Mouse (Mus musculus) telencephalon, adult 2 months (tissue): ENCODE data around the gene Calcb.
"Not testable (repeated sequence)": the region's sequence is repeated elsewhere in the genome, so short reads cannot be mapped to it uniquely, and the experiment has no call there.

Experiments used
- DNase-seq: peaks from one replicate; pipeline ENCODE4 v3.0.0-alpha.2; 2011; ENCODE audit warnings: low read depth, low spot score

The Calcb gene

DNA sequence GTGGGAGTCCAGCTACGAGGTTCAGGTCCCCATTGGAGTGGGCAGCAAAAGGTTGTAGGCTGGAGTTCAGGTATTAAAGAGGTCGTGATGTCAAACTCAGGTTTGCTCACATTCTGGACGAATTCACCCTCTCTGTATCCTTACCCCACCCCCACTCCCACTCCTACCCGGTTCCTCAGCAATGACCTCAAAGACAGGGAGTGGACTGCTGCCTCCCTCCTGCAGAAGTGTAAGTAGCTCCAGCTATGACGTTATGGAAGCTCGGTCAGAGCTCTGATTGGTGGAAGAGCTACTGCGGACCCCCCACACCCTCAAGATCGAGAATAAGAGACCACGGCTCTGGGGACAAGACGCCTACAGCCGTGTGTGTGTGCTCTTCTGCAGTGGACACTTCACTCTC is at the start of gene Calcb:
Gene Calcb (plus strand): TSS at position 344 of the 400 bp plus-strand sequence.
- no peak for DNase-seq

DNA sequence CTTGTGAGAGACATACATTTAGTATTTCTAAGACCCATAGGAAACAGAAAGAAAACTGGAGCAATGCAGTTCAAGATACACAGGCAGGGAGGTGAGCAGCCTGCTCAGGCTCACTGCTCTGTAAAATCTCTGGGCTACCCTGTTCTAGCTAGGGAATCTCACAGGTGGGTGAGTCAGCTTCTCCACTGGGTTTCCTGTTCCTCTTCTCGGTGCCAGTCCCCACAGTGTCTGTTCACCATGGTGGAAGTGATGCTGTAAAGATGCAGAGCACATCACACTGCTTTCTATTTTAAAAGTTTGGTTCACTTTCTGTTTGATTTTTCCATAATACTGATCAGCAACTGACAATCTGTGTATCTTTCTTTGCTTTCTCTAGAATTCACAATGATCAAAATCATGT is 47.0 kb upstream of the Calcb start:
- DNase-seq = no peak

DNA sequence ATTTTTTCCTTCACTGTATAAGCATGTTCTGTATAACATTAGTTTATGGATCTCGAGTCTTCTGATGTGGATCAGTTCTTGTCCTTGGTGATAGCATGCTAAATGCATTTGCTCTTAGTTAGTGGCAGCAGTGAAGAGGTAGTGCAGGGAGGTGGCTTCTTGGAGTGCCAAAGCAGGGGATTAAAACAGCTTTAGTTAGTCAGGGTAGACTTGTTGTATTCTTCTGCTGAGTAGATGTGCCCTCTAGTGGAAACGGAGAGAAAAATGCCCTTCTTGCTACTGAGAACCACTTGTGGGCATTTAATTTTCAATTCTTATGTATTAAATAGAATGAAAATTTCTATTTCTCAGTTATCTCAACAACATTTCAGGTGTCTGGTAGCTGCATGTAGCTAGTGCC is 45.7 kb upstream of the Calcb start:
- DNase-seq = peak; percentile 31

DNA sequence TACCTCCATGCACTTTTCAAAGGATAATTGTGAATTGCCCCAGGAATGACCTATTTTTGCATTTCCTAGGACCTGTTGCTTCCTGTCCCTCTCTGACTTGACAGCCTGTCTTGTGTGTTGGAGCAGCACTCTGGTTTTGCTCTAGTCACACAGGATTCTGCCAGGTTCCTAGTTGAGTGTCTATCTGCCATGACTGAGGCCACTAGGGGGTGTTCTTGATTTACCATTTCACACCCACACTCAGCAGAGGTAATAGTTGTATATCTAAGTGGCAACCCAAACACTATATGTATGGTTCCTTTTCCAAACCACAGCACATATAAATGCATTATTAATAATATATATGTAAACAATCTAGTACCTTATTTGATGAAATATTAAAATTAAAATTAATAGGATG is 26.1 kb upstream of the Calcb start:
- DNase-seq = no peak

DNA sequence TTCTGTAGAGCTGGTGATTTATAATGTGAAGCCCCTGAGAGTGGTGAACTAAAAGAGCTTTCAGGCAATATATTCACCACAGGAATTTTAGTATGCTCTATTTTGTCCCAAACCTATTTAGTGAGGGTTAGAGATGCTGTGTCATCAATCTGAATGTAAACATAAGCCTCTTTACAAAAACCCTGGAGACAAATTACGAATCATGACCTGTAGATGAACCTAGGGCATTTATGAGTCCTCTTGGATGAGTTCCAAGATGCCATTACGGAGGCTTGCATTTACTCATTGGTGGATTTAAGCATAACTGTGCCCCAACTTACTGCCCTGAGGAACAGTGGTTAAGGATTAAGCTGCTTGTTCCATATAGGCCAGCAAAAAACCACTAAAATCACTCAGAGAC is 17.6 kb upstream of the Calcb start:
- no peak for DNase-seq

DNA sequence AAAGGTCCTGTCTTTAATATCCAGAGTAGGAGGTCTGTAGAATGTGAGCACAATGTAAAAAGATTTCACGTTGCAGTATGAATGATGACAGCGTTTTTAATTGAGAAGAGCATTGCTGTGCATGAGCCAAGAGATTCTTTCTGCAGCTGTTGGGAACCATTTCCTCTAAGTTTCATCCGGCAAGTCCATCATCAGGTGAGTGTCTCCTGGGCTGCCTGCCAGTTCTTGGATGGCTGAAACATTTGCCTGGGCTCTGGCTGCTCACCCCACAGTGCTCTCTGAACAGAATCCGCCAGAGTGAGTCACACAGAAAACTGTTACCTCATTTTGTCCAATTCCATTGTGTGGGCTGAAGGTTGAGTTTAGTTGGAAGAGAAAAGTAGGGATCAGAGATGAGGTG is 11.7 kb upstream of the Calcb start:
- peak; percentile 3 for DNase-seq

DNA sequence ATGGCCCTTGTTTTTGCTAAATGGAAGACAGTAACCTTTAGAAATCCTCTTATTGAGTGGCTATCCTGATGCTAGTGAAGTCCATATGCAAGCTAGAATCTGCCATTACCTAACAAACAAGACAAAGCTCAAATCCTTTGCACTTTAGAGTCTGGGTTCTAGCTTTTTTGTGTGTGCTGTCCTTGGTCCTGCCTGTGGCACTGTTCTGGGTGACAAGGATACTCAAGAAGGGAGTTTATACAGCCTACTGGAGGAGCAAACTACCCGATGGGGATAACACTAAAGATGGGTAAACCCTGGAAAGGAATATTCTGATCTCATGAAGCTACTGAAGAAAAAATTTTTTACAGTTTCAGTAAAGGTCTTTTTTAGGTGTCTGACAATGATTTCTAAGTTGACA is 11.0 kb upstream of the Calcb start:
- no peak for DNase-seq

DNA sequence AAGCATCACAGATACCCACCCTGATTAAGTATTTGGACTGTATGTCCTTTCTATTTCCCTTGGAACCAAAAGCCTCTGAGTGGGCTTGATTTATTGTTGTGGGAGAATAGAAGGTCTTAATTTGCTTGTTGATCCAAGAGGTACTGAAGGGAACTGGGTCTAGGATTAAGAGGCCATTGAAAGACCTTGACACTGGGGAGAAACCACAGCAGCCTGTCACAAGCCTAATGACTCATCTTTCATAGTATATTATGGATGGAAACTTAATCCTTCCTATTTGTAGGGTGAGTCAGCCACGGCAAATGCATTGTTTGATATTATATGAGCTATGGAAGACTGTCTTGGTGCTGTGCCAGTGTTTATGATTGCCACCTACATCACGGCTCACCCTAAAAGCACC is 8.0 kb upstream of the Calcb start:
- DNase-seq = no peak

DNA sequence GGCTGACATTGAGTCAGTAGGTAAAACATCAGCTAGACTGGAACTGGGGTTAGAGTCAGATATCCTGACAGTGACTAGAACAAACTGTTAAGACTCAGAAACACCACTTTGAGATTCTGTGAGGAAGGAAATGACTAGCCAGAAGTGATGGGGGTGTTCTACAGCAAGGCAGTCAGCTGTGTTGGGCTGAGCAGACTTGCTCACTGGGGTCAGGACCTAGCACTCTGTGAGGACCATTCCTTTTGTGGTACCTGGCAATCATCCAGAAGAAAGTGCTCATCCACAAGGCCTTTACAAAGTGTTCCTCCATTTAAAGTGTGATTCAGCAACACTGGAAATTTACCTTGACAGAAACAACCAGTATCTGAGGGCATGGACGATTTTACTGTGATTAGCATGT is 5.9 kb upstream of the Calcb start:
- no peak for DNase-seq

DNA sequence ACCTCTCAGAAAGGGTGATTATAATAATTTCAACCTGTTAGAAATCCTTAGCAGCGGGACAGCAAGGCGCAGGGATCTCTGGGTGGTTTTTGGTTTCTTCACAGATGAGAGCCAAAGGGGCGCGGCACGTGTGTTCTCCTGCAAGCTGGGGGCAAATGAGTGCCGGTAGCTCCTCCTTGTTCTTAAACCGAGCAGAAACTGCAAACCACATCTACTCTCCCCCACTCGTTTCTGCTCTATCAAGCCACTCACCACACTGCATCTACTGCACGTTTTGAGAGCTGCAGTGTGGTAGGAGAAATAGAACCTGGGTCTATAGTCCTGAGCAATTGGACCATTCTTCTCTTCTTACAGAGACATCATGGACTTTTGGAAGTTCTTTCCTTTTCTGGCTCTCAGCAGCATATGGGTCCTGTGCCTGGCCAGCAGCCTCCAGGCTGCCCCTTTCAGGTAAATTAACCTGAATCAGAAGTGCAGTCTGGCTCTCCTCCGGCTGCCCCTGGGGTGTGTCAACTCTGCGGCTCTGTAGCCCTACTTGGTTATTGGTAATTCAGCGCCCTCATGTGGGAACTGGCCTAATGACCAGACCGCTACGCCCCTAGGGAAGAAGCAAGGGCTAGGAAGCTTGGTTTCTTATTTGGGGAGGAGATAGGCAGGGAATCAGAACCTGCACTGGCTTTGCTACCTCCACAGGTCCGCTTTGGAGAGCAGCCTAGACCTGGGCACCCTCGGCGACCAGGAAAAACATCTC is 1.1 kb downstream of the Calcb start:
- no peak for DNase-seq

DNA sequence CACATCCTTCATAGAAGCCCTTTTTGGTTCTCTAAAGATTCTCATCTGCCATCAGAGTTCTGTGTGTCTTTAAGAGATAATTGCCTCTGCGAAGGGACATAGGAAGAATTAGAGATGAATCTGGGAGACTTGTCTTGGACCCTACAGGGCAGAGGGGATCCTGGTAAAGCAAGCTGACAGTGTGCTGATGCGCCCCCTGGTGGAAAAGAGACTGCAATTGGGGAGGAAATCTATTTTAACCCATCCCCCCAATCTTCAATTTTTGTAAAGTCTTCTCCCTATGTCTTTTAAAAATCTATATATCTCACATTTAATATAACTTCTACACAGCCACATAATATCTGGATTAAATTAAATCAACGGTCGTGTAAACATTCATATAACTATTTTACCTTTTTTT is 11.3 kb downstream of the Calcb start:
- DNase-seq = not testable (repeated sequence)

DNA sequence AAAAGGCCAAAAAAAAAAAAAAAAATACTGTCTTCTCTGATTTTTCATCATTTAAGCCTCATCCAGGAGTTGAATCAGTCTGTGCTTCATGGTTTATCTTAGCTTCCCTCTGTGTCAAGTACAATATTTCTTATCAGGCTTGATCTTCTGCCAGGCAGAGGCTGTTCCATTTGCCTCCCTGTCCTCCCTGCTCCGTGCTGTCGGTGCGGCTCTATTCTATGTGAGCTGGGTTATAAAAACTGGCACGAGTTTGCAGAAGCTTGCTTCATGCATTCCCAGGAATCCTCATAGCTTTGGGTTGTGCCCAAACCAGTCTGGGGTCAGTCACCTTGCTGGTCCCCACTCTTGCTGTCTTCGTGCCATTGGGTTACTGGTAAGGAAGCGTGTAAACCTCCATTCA is 12.7 kb downstream of the Calcb start:
- DNase-seq = no peak

DNA sequence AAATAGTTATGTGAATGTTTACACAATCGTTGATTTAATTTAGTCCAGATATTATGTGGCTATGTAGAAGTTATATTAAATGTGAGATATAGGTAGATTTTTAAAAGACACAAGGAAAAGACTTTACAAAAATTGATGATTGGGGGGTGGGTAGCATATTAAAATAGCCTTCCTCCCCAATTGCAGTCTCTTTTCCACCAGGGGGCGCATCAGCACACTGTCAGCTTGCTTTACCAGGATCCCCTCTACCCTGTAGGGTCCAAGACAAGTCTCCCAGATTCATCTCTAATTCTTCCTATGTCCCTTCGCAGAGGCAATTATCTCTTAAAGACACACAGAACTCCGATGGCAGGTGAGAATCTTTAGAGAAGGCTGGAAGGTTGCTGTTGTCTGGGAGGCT is 13.3 kb downstream of the Calcb start:
- not testable (repeated sequence) for DNase-seq

DNA sequence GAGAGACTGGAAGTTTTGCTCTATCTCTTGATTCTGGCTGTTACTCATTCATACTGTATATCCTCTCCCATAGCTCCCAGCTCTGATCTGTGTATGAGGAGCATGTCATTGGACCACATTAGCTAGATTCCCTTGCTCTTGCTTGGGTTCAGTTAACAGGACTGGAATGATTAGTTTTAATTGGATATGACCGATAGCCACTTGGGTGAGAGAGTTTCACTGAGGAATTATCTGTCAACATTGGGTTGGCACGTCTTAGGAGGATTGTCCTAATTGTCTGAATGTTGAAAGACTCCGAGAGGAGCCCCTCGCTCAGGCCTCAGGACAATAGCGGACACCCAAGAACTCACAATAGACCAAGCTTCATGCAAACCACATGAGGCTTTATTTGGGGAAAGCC is 17.8 kb downstream of the Calcb start:
- DNase-seq = no peak

DNA sequence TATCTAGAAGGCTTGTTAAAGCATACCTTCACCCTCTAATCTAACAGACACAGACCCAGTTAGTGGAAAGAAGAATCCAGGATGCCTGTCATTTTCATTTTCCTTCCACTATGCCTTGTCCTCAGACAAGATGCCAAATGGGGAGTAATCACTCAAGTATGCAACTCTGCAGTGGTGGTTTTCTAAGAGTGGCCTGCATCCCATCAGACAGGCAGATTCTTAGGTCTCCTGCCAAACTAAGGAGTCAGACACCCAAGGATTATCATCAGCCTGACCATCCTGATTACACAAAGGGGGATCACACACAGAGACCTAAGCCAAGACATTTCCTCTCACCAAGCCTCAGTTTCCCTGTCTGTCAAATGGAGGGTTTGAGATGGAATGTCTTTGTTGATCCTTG is 19.7 kb downstream of the Calcb start:
- no peak for DNase-seq

DNA sequence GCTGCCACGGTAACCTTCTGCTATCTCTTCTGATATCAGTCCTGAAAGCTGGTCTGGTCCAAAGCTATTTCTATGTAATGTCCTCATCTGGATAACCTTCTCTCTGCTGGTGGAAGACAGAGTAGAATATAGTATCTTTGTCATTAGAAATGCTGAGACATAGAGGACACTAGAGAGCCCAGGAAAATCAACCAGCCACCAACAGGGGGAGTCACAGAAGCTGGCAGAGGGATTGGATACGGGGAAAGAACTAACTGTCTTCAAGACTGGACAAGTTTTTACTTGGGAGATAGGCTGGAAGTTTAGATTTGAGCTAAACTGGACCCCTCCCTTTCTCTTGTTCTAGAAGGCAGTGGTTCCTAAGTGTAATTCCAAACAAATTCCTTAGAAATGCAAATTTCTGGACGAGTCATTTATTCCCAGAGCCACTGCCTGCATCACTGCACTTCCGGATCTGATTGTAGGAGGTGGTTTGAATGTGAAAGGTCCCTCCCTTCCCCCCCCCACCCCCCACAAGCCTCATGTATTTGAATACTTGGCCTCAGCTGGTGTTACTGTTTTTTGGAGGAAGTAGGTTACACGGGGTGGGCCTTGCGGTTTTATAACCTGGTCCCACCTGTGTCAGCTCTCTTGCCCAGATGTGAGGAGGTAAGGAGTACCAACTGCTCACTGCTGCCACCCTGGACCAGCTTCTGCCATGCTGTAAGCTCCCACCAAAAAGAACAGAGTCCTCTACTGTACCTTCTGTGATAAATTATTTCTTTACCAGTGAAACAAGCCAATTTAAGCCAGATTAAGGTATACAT is 22.1 kb downstream of the Calcb start:
- no peak for DNase-seq

DNA sequence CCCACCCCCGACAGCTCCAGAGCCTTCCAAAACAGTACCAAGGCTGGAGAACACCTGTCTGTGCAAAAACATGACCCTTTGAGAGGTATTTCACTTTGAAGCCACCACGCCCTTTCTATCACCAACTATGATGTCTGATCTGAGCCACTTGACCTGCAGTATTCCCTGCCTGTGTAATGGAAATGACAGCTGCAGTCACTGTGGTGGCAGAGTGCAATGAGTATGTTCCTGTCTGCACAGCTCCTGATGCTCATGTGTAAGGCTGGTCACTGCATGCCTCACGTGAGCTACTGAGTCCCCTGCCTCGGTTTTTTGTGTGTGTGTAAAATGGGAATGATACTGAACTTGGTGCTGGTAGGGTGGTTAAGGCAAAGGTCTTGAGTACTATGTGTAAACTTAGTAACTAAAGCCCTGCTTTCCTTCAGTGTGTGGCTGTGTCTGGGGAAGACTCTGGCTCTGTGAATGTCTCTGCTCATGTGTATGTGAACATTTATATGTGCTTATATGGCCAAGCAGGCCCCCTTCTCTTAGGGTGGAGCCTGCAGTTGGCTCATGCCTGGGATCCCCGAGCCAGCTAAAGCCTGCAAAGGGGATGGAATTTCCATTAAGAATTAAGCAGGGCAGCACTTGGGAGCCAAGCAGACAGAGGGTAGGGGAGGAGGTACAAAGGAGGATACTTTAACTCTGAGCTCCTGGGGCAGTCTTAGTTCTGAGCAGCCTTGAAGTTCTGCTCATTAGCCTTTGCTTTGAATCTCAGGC is 24.8 kb downstream of the Calcb start, which contains the start of gene Insc:
Gene Insc (plus strand): TSS at position 673 of the 759 bp plus-strand sequence.
- no peak for DNase-seq

DNA sequence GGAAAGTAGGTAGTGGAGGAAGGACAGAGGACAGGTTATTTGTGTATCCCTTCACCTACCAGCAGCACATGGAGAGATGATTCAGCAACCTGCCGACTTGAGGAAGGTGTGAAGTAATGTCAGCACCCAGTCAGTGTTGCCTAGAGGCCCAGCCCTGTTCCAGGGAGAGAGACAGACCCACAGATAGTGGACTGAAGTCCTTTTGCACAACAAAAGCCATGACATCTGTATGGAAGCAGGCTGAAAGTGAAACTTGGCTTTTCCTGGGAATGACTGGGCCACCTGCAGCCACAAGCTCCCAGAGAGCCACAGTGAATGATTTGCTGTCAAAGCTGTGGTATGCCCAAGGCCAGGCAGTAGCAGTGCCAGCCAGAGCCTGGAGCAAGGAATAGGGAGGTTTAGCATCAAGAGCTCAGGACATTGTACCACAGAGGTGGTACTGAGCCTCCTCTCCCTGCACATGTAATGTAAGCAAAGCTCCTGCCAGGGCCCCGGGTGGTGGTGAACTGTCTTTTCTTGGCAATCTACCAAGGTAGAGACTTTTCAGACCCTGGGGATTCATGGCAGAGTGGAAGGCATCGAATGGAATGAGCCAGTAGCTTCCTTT is 26.3 kb downstream of the Calcb start:
- DNase-seq = no peak

DNA sequence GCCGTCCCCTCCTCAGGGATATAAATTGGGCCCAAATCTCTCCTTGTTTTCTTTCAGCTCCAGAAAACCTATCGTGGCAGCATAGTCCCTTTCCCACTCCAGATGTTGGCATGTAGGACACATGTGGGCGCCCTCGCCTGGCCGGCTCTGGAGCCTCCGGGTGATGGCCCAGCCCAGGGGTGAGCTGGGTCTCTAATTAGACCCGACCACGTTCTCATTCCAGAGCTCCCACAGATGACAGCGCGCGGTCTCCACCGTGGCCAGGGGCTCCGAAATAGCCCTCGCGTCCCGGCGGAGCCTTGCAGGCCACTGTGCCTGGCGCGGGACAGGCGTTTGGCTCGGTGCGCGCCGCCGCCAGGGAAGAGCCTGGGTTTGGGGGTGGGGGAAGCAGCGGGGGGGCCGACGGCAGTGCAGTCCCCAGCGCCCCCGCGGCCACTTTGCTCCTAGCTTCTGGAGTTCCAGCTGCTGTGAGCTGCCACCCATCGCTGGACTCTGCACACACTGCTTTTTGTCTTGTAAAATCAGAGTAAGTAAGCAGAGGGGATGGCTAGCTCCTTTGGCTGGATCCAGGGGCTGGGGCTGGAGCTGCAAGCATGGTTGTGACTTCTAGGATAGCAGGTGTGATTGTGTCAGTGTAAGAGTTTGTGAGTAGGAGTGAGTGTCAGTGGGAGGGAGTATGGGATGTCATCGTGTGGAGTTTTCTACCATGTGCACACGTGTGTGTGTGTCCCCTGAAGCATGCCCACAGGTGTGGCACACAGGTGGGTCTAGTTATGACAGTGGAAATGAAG is 27.2 kb downstream of the Calcb start:
- DNase-seq = no peak

DNA sequence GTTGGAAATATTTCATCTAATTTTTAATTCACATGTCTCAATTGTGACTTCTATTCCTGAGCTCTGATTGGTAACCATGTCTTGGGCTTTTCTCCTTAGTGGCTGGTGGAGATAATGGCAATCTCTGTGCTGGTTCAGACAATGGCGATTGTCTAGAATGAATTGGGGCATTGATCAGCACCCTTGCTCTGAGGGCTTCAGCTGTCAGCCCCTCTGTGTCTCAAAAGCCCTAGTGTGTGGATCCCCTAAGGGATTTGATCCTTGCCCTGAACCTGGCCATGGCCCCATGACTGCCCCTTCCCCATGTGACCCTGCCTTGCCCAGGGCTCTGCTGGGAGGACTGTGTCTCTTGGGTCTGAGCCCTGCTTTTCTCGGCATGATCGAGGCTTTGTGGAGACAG is 29.2 kb downstream of the Calcb start:
- peak; percentile 70 for DNase-seq

DNA sequence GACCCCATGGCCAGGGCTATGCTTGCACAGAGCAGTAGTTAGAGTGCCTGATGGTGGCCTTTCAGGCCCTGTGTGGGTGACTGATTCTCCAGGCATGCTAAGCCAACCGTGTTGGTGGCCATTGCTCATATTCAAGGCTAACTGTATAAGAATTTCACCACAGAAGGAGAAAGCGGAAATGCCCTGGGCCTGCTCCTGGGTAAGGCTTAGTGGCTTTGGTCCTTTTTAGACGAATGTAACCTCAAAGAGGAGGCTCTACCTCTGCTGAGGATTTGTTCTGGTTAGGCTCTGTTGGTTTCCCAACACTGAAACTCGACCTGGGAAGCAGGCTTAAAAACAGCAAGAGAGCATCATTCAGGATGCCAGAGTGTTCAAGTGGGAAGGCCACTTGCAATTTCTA is 29.8 kb downstream of the Calcb start:
- DNase-seq = no peak
